Mouse (Mus musculus) hindbrain, embryonic 10.5 days (tissue): ENCODE measurements at regions not wholly inside any gene's neighbourhood (a gene's known extent, or its start where the extent isn't known, plus 50 kb on each side); places are given as distances from the start of the nearest gene placed in this dataset.
"Not testable (repeated sequence)": the region's sequence is repeated elsewhere in the genome, so short reads cannot be mapped to it uniquely, and the experiment has no call there.

Experiments
- DNase-seq: peaks from one replicate; pipeline ENCODE4 v3.0.0-alpha.2; 2017; ENCODE audit warnings: low spot score
- H3K27ac ChIP-seq: fragments of 300-500 bp; sonication (generic); 2 replicates; pipeline ENCODE4 v1.5.1; 2016; ENCODE audit warnings: mild to moderate bottlenecking, moderate library complexity
- H3K27me3 ChIP-seq: fragments of 300-500 bp; sonication (generic); 2 replicates; pipeline ENCODE4 v1.6.1; 2016; ENCODE audit warnings: mild to moderate bottlenecking; ENCODE audit not compliant: poor library complexity, insufficient read depth, severe bottlenecking
- H3K36me3 ChIP-seq: fragments of 300-500 bp; sonication (generic); 2 replicates; pipeline ENCODE4 v1.6.1; 2016; ENCODE audit warnings: mild to moderate bottlenecking, moderate library complexity
- H3K4me1 ChIP-seq: fragments of 300-500 bp; sonication (generic); replicated peaks from 2 replicates; pipeline ENCODE4 v1.6.1; 2016; ENCODE audit warnings: mild to moderate bottlenecking
- H3K4me3 ChIP-seq: fragments of 300-500 bp; sonication (generic); 2 replicates; pipeline ENCODE4 v1.5.1; 2016; ENCODE audit warnings: mild to moderate bottlenecking, moderate library complexity
- H3K9me3 ChIP-seq: fragments of 300-500 bp; sonication (generic); 2 replicates; pipeline ENCODE4 v1.6.1; 2016; ENCODE audit warnings: mild to moderate bottlenecking, moderate library complexity
- WGBS: fragments of 180-500 bp; shearing (Covaris S2); methylation state at CpG from one replicate; pipeline ENCODE4 v1.1.7; 2016; 5-methylcytosine and 5-hydroxymethylcytosine counted together

GRCm38 (mm10) chr13:46018903-46019430 lies 54.2 kb upstream of the Atxn1 start:
- H3K27me3 ChIP-seq = no peaks in the 10 kb centered on the region
- WGBS = 82% methylated on average over 13 of the region's 13 CpGs
- no peaks in the 10 kb centered on the region for H3K36me3 ChIP-seq
- DNase-seq = no peak
- H3K27ac ChIP-seq = no peak overlapping the region
- no peaks in the 10 kb centered on the region for H3K9me3 ChIP-seq
- H3K4me3 ChIP-seq = no peak overlapping the region
- H3K4me1 ChIP-seq = peaks cover 30% of the 10 kb centered on the region

GRCm38 (mm10) chr13:46017742-46018141 lies 52.9 kb upstream of the Atxn1 start:
- Histone ChIP-seq H3K4me1 (peaks cover 19% of the 10 kb centered on the region), H3K4me3 (no peak overlapping the region), H3K27me3 (no peaks in the 10 kb centered on the region), H3K27ac (no peak overlapping the region), H3K9me3 (no peaks in the 10 kb centered on the region), H3K36me3 (no peaks in the 10 kb centered on the region)
- 94% methylated on average over 5 of the region's 5 CpGs for WGBS
- DNase-seq = no peak

- DNase-seq, H3K36me3 ChIP-seq, H3K27ac ChIP-seq, H3K9me3 ChIP-seq, H3K4me3 ChIP-seq, H3K27me3 ChIP-seq: not testable (repeated sequence)
- 72% methylated on average over 2 of the region's 2 CpGs for WGBS
- H3K4me1 ChIP-seq = peaks cover 12% of the 10 kb centered on the region
Measured at GRCm38 (mm10) chr13:46017011-46017410, 52.2 kb upstream of the Atxn1 start.

- no peaks in the 10 kb centered on the region for H3K9me3 ChIP-seq
- WGBS = 89% methylated on average over 7 of the region's 7 CpGs
- H3K27me3 ChIP-seq = peaks cover 6% of the 10 kb centered on the region; the same call in 1 of the 2 replicates
Measured at GRCm38 (mm10) chr13:46015231-46015630, 50.4 kb upstream of the Atxn1 start.

GRCm38 (mm10) chr13:46014637-46015036 lies 49.8 kb upstream of the Atxn1 start:
- 89% methylated on average over 2 of the region's 2 CpGs for WGBS
- H3K9me3 ChIP-seq = no peaks in the 10 kb centered on the region
- peaks cover 9% of the 10 kb centered on the region for H3K4me1 ChIP-seq
- H3K27me3 ChIP-seq = peaks cover 6% of the 10 kb centered on the region; the same call in 1 of the 2 replicates
- no peaks in the 10 kb centered on the region for H3K36me3 ChIP-seq
- no peak overlapping the region for H3K4me3 ChIP-seq
- no peak for DNase-seq
- no peak overlapping the region for H3K27ac ChIP-seq

More at GRCm38 (mm10) chr13:46015231-46015630, 50.4 kb upstream of the Atxn1 start:
- Histone ChIP-seq H3K4me3 (no peak overlapping the region), H3K4me1 (peaks cover 15% of the 10 kb centered on the region), H3K27ac (no peak overlapping the region), H3K36me3 (no peaks in the 10 kb centered on the region)
- no peak for DNase-seq
